Mouse (Mus musculus) MEL-GATA-1-ER (cell line): Measurements from ENCODE around the gene Mgea5.
"Not testable (repeated sequence)": the region's sequence is repeated elsewhere in the genome, so short reads cannot be mapped to it uniquely, and the experiment has no call there.

Source experiments
- DNase-seq: peaks from one replicate; pipeline ENCODE4 v3.0.0-alpha.2; 2012; ENCODE audit warnings: low read depth; ENCODE audit errors: extremely low read depth

The Mgea5 gene

GRCm38 (mm10) chr19:45783181-45783932 lies at the start of gene Mgea5:
Mgea5 (minus strand) TSS chr19:45783837.
- peak; percentile 99 for DNase-seq

DNA sequence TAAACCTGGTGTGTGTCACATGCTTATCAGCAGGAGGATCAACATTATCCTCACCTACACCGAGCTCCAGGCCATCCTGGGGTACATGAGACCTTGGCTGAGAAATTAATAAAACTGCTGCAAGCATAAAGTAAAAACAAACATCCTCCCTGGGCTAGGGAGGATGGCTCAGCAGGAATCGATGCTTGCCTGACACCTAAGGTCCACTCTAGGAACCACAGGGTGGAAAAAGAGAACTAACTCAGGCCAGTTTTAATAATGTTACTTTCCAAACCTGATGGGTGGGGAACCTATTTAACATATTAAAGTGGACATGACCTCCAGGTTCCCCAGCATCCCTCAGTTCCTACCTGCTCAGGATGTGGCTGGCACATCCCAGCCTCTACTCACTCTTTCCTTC lies 47.0 kb upstream of the Mgea5 start:
- no peak for DNase-seq

GRCm38 (mm10) chr19:45827736-45828135 lies 44.1 kb upstream of the Mgea5 start:
- no peak for DNase-seq

- no peak for DNase-seq
Measured at GRCm38 (mm10) chr19:45827125-45827524, 43.5 kb upstream of the Mgea5 start.

DNA sequence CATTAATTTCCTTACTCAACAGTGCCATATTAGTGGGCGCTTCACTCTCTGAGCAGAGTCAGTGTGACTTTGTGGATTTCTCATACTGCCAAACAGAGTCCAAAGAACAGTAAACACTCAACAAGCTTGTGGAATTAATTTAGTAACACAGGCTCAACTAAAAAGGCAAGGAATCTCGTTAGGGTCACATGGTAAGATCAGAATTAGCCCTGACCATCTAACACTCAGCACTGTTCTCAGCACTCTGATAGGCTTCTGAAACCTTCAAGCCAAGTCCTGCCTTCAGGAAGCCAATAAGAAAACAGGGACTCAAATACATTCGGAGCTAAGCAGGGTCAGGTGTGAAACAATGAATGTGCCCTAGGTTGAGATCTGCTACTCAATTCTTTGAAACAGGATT lies 42.5 kb upstream of the Mgea5 start:
- DNase-seq, result no peak

GRCm38 (mm10) chr19:45821832-45822231 lies 38.2 kb upstream of the Mgea5 start:
- no peak for DNase-seq

GRCm38 (mm10) chr19:45817816-45818490 lies 34.3 kb upstream of the Mgea5 start:
- no peak for DNase-seq

DNA sequence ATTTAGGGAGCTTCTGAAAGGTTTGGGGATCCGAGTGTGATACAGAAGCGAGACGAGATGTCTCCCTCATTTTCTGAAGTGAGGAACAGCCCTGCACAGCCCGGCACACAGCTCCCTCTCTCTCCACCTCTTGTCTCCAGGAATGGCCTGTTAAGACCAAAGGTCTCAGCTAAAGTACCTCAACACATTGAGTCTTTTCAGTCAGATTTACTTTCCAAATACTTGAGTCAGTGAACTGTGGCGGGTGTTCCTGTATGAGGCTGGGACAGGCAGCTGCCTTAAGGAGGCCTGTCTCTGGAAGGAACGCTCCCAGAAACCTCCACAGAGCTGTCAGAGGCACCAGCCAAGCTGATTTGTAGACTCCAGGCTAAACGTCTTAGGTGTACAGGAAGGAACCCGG lies 33.1 kb upstream of the Mgea5 start:
- no peak for DNase-seq

DNA sequence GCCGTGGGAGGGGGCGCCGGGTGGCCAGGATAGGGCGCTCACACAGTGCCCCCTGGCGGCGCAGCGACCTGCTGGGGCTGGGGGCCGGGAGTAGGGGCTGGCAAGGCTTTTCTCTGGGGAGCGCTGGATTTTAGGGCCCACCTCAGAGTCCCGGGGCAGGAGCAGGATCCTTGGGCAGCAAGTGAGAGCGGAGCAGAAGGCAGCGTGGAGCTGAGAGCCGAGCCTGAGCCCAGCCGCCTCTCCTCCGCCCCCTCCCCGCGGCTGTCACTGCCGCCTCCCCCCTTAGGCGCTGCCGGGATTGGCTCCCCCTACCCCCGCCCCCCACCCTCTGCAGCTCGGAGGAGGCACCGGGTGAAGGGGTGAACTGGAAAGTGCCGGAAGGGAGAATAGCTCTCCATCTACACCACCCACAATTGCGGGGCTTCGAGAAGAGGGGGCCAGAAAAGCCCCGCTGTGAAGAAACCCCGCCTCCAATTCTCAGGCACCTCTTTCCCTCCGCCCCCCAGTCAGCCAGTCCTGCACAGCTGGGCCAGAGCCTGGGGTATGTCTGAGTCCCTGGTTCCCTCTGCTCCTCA lies 32.3 kb upstream of the Mgea5 start, which contains the start of gene Kcnip2:
Gene Kcnip2 (minus strand): TSS at position 231 of the 575 bp plus-strand sequence.
- DNase-seq, result no peak

DNA sequence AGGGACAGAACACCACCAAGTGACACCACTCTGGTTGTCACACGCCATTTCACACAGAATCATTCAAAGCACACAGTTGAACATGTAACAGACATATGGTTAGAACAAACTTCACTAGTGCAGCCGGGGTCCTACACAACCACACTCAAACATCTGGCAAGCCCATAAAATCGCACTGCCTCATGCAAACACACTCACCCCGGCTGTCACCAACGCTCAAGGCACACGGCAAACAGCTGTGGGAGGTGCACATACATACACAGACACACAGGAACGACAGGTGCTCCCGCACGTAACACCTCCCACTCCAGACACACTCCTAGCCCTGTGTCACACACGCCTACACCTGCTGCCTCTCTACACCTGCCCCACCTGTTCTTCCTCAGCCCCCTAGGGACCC lies 31.5 kb upstream of the Mgea5 start:
- no peak for DNase-seq

- DNase-seq, result no peak
Measured at GRCm38 (mm10) chr19:45813801-45814200, 30.2 kb upstream of the Mgea5 start.

- peak; percentile 50 for DNase-seq
Measured at GRCm38 (mm10) chr19:45813263-45813662, 29.6 kb upstream of the Mgea5 start.

DNA sequence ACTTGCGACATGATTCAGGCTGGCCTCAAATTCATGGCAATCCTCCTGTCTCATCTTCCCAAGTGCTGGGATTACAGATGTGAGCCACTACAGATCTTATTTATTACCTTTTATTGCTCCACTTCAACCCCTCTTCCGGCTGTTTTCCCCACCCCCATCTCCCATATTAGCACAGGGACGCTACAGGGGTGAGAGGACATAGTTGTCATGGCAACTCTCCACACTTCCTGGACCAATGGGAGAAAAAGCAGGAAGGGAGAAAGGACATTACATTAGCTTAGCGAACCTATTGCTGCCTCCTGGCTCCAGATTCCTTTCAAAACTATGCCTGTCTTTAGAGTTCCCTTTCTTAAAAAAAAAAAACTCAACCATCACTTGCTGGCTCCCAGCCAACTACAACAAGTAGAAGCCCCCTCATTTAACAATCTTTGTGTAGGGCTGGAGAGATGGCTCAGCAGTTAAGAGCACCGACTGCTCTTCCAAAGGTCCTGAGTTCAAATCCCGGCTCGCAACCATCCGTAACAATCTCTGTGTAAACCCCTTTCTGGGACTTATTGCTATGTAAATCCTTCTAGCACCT lies 29.1 kb upstream of the Mgea5 start:
- DNase-seq, result no peak

DNA sequence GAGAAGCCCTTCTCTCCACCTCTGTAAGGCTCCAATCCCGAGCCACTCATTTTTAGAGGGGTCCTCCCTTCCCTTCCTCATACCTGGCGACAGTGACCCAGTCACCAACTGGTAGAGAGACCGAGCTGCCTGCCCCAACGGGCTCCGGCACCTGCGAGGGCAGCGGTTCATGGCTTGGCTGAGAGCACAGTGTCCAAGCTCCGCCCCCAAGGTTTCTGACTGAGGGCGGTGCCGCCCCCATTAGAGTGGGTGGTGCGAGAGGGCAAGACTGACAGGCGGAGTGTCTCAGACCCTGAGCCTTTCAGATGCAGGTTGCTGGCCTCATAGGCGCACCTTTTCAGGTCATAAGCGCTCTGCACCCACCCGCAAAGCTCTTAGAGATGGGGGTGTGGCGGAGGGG lies 28.5 kb upstream of the Mgea5 start:
- DNase-seq, result no peak

GRCm38 (mm10) chr19:45811028-45811674 lies 27.5 kb upstream of the Mgea5 start:
- DNase-seq, result no peak

- no peak for DNase-seq
Measured at GRCm38 (mm10) chr19:45807732-45808131, 24.1 kb upstream of the Mgea5 start.

- not testable (repeated sequence) for DNase-seq
Measured at GRCm38 (mm10) chr19:45805817-45806216, 22.2 kb upstream of the Mgea5 start.

DNA sequence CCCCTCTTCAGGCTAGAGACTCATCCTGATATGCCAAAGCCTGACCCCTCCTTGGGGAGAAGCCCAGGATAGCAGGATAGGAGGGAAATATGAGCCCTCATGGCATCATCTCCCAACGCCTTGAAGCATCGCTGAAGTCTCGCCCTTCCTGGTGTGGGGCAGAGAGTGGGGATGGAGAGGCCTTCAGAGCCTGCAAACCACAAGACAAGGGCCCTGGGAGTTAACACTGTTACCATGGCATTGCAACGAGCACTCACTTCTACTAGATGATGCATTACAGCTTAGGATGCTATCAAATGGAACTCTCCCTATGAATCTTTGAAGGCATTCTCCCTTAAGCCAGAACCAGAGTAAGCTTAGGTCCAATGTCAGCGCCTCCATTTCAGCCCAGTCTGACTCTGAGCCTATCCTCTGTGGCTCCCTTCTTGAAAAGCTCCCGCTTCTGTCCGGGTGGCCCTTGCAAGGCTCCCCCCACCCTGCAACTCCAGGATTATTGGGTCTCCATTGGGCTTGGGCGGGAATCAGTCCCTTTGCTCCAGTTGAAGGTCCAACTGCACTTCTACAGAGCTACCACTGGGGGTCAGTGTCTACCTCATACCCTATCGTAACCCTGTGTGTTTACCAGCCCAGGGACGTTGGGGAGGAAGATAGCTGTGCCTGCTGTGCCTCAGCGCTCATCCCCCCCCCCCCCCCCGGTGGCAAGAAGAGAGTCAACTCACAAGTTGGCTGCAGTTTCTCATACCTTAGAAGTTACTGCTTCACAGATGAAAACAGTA lies 21.1 kb upstream of the Mgea5 start:
- DNase-seq, result peak; percentile 62

DNA sequence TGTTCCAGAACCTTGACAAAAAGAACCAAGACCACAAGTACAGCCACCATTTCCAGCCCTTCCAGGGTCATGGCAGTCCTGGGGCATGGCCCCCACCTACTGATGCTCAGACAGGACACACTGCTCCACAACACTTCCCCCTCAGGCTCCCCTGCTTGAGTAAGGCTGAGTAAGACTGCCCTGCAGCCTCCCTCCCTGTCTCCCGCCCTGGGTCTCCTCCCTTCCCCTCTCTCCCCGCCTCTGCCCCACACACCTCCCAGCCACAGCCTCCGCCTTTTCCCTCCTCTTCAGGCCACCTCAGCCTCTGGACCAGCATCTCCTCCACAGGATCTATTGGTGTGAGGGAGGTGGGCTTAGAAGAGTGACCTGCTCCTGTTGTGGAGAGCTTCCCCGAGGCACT lies 19.8 kb upstream of the Mgea5 start:
- no peak for DNase-seq

GRCm38 (mm10) chr19:45802702-45803101 lies 19.1 kb upstream of the Mgea5 start:
- DNase-seq, result no peak

GRCm38 (mm10) chr19:45796879-45797278 lies 13.2 kb upstream of the Mgea5 start:
- no peak for DNase-seq
